Mouse (Mus musculus) liver, adult 2 months (tissue): ENCODE measurements around the gene Apoa2. TPM values are rescaled to one million over a fixed set of nuclear protein-coding genes. Genes with fewer than 3 reads are reported as not detected.
A peak's percentile ranks its signal among the peaks of the same experiment; 100 is the strongest.

ENCODE experiments used
- DNase-seq: peaks from one replicate; pipeline ENCODE4 v3.0.0-alpha.2; 2011; ENCODE audit warnings: low read depth, low spot score; ENCODE audit errors: extremely low read depth
- H3K27ac ChIP-seq: fragments of 200-500 bp; replicated peaks from 2 replicates; pipeline ENCODE4 v1.5.1; 2012; ENCODE audit warnings: low read depth, mild to moderate bottlenecking, control low read depth, inconsistent platforms, low read length; ENCODE audit not compliant: insufficient read depth
- H3K27me3 ChIP-seq: fragments of 200-500 bp; 2 replicates; pipeline ENCODE4 v1.6.1; 2012; ENCODE audit warnings: mild to moderate bottlenecking, moderate library complexity, low read length, inconsistent platforms; ENCODE audit not compliant: control insufficient read depth, insufficient read depth
- H3K36me3 ChIP-seq: fragments of 200-500 bp; 2 replicates; pipeline ENCODE4 v1.6.1; 2012; ENCODE audit warnings: low read length, inconsistent platforms; ENCODE audit not compliant: control insufficient read depth, insufficient read depth
- H3K4me1 ChIP-seq: fragments of 200-500 bp; 2 replicates; pipeline ENCODE4 v1.6.1; 2011; ENCODE audit warnings: low read length; ENCODE audit not compliant: control insufficient read depth, insufficient read depth
- H3K4me3 ChIP-seq: fragments of 200-500 bp; 2 replicates; pipeline ENCODE4 v1.5.1; 2011; ENCODE audit warnings: low read depth, mild to moderate bottlenecking, control low read depth, low read length, moderate library complexity; ENCODE audit not compliant: insufficient read depth
- H3K79me2 ChIP-seq: fragments of 200-500 bp; 2 replicates; pipeline ENCODE4 v1.6.1; 2012; ENCODE audit warnings: inconsistent platforms, mild to moderate bottlenecking, low read length, moderate library complexity; ENCODE audit not compliant: control insufficient read depth, insufficient read depth
- H3K9ac ChIP-seq: fragments of 200-500 bp; 2 replicates; pipeline ENCODE4 v1.6.1; 2012; ENCODE audit warnings: low read depth, mild to moderate bottlenecking, control low read depth, inconsistent platforms, low read length
- CTCF ChIP-seq: fragments of 200-500 bp; IDR thresholded peaks from 2 replicates; pipeline ENCODE4 v1.5.1; 2011; ENCODE audit warnings: low read depth, low read length, control low read depth
- POLR2A ChIP-seq: fragments of 200-500 bp; IDR thresholded peaks from 2 replicates; pipeline ENCODE4 v1.6.1; 2011; ENCODE audit warnings: low read length, control low read depth; ENCODE audit not compliant: insufficient read depth; ENCODE audit errors: extremely low read depth
- WGBS: fragments of 180-500 bp; shearing (Covaris S2); methylation state at CpG from one replicate; pipeline ENCODE4 v1.1.7; 2018; 5-methylcytosine and 5-hydroxymethylcytosine counted together
- polyA plus RNA-seq: library from polyadenylated mRNA; depleted of rRNA; stranded (reverse); fragments of >200 nt; gene quantifications from 2 replicates; pipeline ENCODE4 v1.2.3, GENCODE M21; 2012; rRNA removed
- total RNA-seq: library from RNA; depleted of rRNA; stranded (reverse); fragments of >200 nt; gene quantifications from 2 replicates; pipeline ENCODE4 v1.2.3, GENCODE M21; 2014; rRNA removed

Gene Apoa2
- total and polyA plus RNA-seq, 2 experiments = 18,176 to 29,095 TPM

DNA sequence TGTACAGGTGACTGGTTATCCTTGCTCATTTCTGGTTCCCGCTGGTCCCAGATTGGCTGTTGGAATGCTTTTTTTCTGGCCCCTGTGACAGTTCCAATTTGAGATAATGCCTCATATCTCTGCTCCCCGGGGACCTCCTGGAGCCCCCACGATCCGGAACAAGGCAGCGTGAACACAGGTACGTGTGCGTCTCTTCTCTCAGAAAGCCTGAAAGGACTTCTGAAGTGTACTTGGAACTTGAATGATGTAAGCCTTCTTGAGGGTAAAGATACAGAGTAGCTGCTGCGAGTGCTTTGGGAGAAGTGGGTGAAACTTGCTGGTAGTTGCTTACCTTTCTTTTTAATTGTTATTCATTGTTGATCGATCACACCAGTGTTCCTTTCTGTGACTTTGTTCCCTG is 46.3 kb downstream of the Apoa2 start:
- Histone ChIP-seq H3K4me3 (peak overlapping the region; percentile 91; the same call in 1 of the 2 replicates), H3K79me2 (no peaks in the 10 kb centered on the region), H3K9ac (peak overlapping the region; percentile 19; the same call in 1 of the 2 replicates), H3K27me3 (no peaks in the 10 kb centered on the region), H3K27ac (no peak overlapping the region), H3K4me1 (peaks cover 5% of the 10 kb centered on the region; the same call in 1 of the 2 replicates), H3K36me3 (peaks cover 16% of the 10 kb centered on the region; the same call in 1 of the 2 replicates)
- 64% methylated on average over 9 of the region's 9 CpGs for WGBS
- TF ChIP-seq CTCF (no peak), POLR2A (no peak)
- no peak for DNase-seq

DNA sequence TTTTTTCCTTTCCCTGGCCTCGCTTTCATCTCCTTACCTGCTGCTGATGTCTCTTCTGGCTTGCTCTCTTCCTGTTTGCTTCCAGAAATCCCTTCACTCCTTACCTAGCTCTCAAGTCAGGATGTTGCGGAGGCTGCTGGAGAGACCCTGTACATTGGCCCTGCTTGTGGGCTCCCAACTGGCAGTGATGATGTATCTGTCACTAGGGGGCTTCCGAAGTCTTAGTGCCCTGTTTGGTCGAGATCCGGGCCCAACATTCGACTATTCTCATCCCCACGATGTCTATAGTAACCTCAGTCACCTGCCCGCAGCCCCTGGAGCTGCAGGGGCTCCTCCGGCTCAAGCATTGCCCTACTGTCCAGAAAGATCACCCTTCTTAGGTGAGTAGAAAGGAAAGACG is 46.8 kb downstream of the Apoa2 start:
- Histone ChIP-seq H3K79me2 (no peaks in the 10 kb centered on the region), H3K4me1 (peaks cover 5% of the 10 kb centered on the region; the same call in 1 of the 2 replicates), H3K36me3 (peaks cover 16% of the 10 kb centered on the region; the same call in 1 of the 2 replicates), H3K27ac (no peak overlapping the region), H3K27me3 (no peaks in the 10 kb centered on the region), H3K4me3 (no peak overlapping the region), H3K9ac (no peak overlapping the region)
- 76% methylated on average over 10 of the region's 10 CpGs for WGBS
- TF ChIP-seq POLR2A = no peak
- TF ChIP-seq CTCF = no peak
- DNase-seq = no peak

DNA sequence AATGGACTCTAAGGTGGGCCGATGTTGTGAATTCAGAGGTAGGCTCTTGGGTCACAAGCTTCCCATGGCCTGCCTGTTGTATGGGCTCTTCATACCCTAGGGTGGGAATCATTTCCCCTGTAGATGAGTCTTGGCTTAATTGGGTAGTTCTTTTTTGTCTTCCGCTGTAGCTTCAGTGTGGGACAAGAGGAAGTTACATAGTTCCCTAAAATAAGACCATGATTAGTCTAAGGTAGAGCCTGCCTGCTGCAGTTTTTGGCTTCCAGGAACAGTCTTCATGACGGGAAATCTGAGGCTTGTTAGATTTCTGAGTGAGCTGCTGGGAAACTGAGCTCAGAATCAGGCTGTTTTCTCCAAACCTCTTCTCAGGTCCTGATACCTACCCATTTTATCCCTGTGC is 47.2 kb downstream of the Apoa2 start:
- TF ChIP-seq POLR2A = no peak
- TF ChIP-seq CTCF = no peak
- no peaks in the 10 kb centered on the region for H3K79me2 ChIP-seq
- no peaks in the 10 kb centered on the region for H3K27me3 ChIP-seq
- H3K9ac ChIP-seq = no peak overlapping the region
- H3K27ac ChIP-seq = no peak overlapping the region
- WGBS = 90% methylated on average over 3 of the region's 3 CpGs
- DNase-seq = no peak
- no peak overlapping the region for H3K4me3 ChIP-seq
- H3K4me1 ChIP-seq = peaks cover 5% of the 10 kb centered on the region; the same call in 1 of the 2 replicates
- H3K36me3 ChIP-seq = peaks cover 17% of the 10 kb centered on the region; the same call in 1 of the 2 replicates

DNA sequence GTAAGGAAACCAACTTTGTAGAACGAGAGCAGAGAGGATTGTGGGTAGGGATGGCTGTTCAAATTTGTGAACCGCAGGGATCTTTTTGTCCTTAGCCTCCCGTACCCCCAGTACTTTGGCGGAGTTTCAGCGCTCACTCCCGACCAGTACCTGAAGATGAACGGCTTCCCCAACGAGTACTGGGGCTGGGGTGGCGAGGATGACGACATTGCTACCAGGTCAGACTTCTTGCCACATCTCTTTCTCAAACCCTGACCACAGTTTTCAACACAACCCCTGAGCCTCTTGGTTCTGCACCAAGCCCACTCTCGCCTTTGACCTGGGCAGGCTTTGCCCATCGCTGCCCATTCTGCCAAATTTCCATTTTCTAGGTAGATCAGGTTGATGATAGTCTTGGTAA is 49.3 kb downstream of the Apoa2 start:
- TF ChIP-seq CTCF = no peak
- TF ChIP-seq POLR2A = no peak
- H3K4me1 ChIP-seq = peaks cover 5% of the 10 kb centered on the region; the same call in 1 of the 2 replicates
- H3K4me3 ChIP-seq = no peak overlapping the region
- no peak overlapping the region for H3K9ac ChIP-seq
- 92% methylated on average over 12 of the region's 12 CpGs for WGBS
- DNase-seq = no peak
- H3K36me3 ChIP-seq = peaks cover 22% of the 10 kb centered on the region; the same call in 1 of the 2 replicates
- H3K27me3 ChIP-seq = no peaks in the 10 kb centered on the region
- H3K27ac ChIP-seq = no peak overlapping the region
- H3K79me2 ChIP-seq = no peaks in the 10 kb centered on the region

DNA sequence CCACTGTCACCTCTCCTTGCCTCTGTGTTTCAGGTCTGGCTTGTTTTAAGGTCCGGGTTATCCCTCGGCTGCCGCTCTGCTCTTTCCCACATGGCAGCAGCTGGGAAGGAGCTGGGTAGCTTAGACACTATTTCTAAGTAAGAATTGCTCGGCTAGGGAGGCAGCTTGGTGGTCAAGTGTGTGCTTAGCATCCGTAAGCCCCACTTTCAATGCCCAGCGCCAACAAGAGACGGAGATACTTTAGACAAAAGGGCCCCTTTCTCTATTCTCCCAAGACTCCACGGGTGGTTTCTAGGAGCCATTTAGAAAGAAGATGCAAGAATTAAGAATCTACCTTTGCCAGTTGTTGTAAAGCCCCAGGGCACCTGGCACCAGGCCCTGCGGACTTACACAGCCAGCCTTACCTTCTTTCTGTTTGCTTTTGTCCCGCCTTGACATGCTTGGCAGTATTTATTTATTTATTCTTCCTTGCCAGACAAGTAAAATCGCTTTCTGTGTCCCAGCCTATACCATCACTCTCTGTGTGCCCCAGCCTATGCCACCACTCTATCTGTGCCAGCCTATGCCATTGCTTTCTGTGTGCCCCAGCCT is 50.4 kb downstream of the Apoa2 start:
- WGBS = 79% methylated on average over 11 of the region's 11 CpGs
- no peak for DNase-seq
- TF ChIP-seq CTCF (no peak), POLR2A (no peak)
- Histone ChIP-seq H3K9ac (no peak overlapping the region), H3K27ac (no peak overlapping the region), H3K27me3 (no peaks in the 10 kb centered on the region), H3K4me1 (peaks cover 6% of the 10 kb centered on the region; the same call in 1 of the 2 replicates), H3K36me3 (peaks cover 22% of the 10 kb centered on the region; the same call in 1 of the 2 replicates), H3K79me2 (no peaks in the 10 kb centered on the region; the same call in 1 of the 2 replicates), H3K4me3 (no peak overlapping the region)

Other genes with a start within 250 kb of the Apoa2 start
- gene Fcgr2b, start 248.5 kb upstream of the Apoa2 start, total RNA-seq = 56.6 and 68.7 TPM in 2 replicates
- gene Fcgr2b, start 248.5 kb upstream of the Apoa2 start, polyA plus RNA-seq = 18.6 and 34.9 TPM in 2 replicates
- gene Fcgr4, start 206.1 kb upstream of the Apoa2 start, total RNA-seq = 8.4 and 10.3 TPM in 2 replicates
- 3.1 and 4.5 TPM in 2 replicates for gene Fcgr4, start 206.1 kb upstream of the Apoa2 start, polyA plus RNA-seq
- gene Fcgr3, start 160.1 kb upstream of the Apoa2 start, total RNA-seq = 11.5 and 14.5 TPM in 2 replicates
- 2.6 and 4.5 TPM in 2 replicates for gene Fcgr3, start 160.1 kb upstream of the Apoa2 start, polyA plus RNA-seq
- 0.13 and 0.37 TPM in 2 replicates for gene Cfap126, start 111.1 kb upstream of the Apoa2 start, total RNA-seq
- gene Cfap126, start 111.1 kb upstream of the Apoa2 start, polyA plus RNA-seq = 1.5 and 3.5 TPM in 2 replicates
- gene Sdhc, start 74.5 kb upstream of the Apoa2 start, total RNA-seq = 194 and 217 TPM in 2 replicates
- gene Sdhc, start 74.5 kb upstream of the Apoa2 start, polyA plus RNA-seq = 375 and 403 TPM in 2 replicates
- gene Mpz, start 74.3 kb upstream of the Apoa2 start, total RNA-seq = 0.07 and 0.09 TPM in 2 replicates
- 0.27 and 0.83 TPM in 2 replicates for gene Mpz, start 74.3 kb upstream of the Apoa2 start, polyA plus RNA-seq
- gene Pcp4l1, start 28.8 kb upstream of the Apoa2 start, total RNA-seq = 3.8 and 10.0 TPM in 2 replicates
- 10.5 and 15.0 TPM in 2 replicates for gene Pcp4l1, start 28.8 kb upstream of the Apoa2 start, polyA plus RNA-seq
- 178 and 264 TPM in 2 replicates for gene Nr1i3, start 11.1 kb upstream of the Apoa2 start, total RNA-seq
- gene Nr1i3, start 11.1 kb upstream of the Apoa2 start, polyA plus RNA-seq = 215 and 229 TPM in 2 replicates
- gene Tomm40l, start 2.5 kb upstream of the Apoa2 start, total RNA-seq = 5.5 and 10.7 TPM in 2 replicates
- gene Tomm40l, start 2.5 kb upstream of the Apoa2 start, polyA plus RNA-seq = 6.7 and 9.7 TPM in 2 replicates
- gene Fcer1g, start 9.3 kb downstream of the Apoa2 start, total RNA-seq = 6.4 and 12.4 TPM in 2 replicates
- gene Fcer1g, start 9.3 kb downstream of the Apoa2 start, polyA plus RNA-seq = 21.3 and 50.7 TPM in 2 replicates
- 0.09 and 0.13 TPM in 2 replicates for gene Adamts4, start 25.4 kb downstream of the Apoa2 start, total RNA-seq
- gene Adamts4, start 25.4 kb downstream of the Apoa2 start, polyA plus RNA-seq = 0.15 and 0.37 TPM in 2 replicates
- gene Ndufs2, start 26.3 kb downstream of the Apoa2 start, total RNA-seq = 272 and 275 TPM in 2 replicates
- 174 and 195 TPM in 2 replicates for gene Ndufs2, start 26.3 kb downstream of the Apoa2 start, polyA plus RNA-seq
- 4.8 and 6.4 TPM in 2 replicates for gene B4galt3, start 45.3 kb downstream of the Apoa2 start, total RNA-seq
- 16.1 and 23.9 TPM in 2 replicates for gene B4galt3, start 45.3 kb downstream of the Apoa2 start, polyA plus RNA-seq
- 11.0 and 14.4 TPM in 2 replicates for gene Ppox, start 56.1 kb downstream of the Apoa2 start, total RNA-seq
- 19.6 and 31.2 TPM in 2 replicates for gene Ppox, start 56.1 kb downstream of the Apoa2 start, polyA plus RNA-seq
- 4.3 and 7.2 TPM in 2 replicates for gene Usp21, start 62.9 kb downstream of the Apoa2 start, total RNA-seq
- gene Usp21, start 62.9 kb downstream of the Apoa2 start, polyA plus RNA-seq = 20.2 and 23.8 TPM in 2 replicates
- 96.5 and 103 TPM in 2 replicates for gene Ufc1, start 70.0 kb downstream of the Apoa2 start, total RNA-seq
- 30.3 and 34.5 TPM in 2 replicates for gene Ufc1, start 70.0 kb downstream of the Apoa2 start, polyA plus RNA-seq
- 14.7 and 15.8 TPM in 2 replicates for gene Dedd, start 104.1 kb downstream of the Apoa2 start, total RNA-seq
- 28.3 and 34.1 TPM in 2 replicates for gene Dedd, start 104.1 kb downstream of the Apoa2 start, polyA plus RNA-seq
- 128 and 132 TPM in 2 replicates for gene Nit1, start 120.6 kb downstream of the Apoa2 start, total RNA-seq
- 120 and 139 TPM in 2 replicates for gene Nit1, start 120.6 kb downstream of the Apoa2 start, polyA plus RNA-seq
- 21.6 and 26.6 TPM in 2 replicates for gene Pfdn2, start 120.6 kb downstream of the Apoa2 start, total RNA-seq
- gene Pfdn2, start 120.6 kb downstream of the Apoa2 start, polyA plus RNA-seq = 13.1 and 15.2 TPM in 2 replicates
- not detected in 2 replicates for gene Klhdc9, start 135.7 kb downstream of the Apoa2 start, total RNA-seq
- 0.05 TPM in 1 of 2 replicates, not detected in the other for gene Klhdc9, start 135.7 kb downstream of the Apoa2 start, polyA plus RNA-seq
- gene Nectin4, start 145.0 kb downstream of the Apoa2 start, total RNA-seq = 0.09 and 0.20 TPM in 2 replicates
- gene Nectin4, start 145.0 kb downstream of the Apoa2 start, polyA plus RNA-seq = 0.09 and 0.16 TPM in 2 replicates
- gene Arhgap30, start 163.9 kb downstream of the Apoa2 start, total RNA-seq = 2.4 and 2.8 TPM in 2 replicates
- 1.3 and 2.0 TPM in 2 replicates for gene Arhgap30, start 163.9 kb downstream of the Apoa2 start, polyA plus RNA-seq
- 27.2 and 33.7 TPM in 2 replicates for gene Usf1, start 186.3 kb downstream of the Apoa2 start, total RNA-seq
- gene Usf1, start 186.3 kb downstream of the Apoa2 start, polyA plus RNA-seq = 39.4 and 44.7 TPM in 2 replicates
- 26.6 and 27.8 TPM in 2 replicates for gene Tstd1, start 193.8 kb downstream of the Apoa2 start, total RNA-seq
- 50.6 and 57.2 TPM in 2 replicates for gene Tstd1, start 193.8 kb downstream of the Apoa2 start, polyA plus RNA-seq
- 39.1 and 56.8 TPM in 2 replicates for gene F11r, start 212.5 kb downstream of the Apoa2 start, total RNA-seq
- 47.7 and 60.4 TPM in 2 replicates for gene F11r, start 212.5 kb downstream of the Apoa2 start, polyA plus RNA-seq